Mouse (Mus musculus) embryonic facial prominence, embryonic 13.5 days (tissue): Measurements from ENCODE around the gene Ropn1. TPM values are rescaled to one million over a fixed set of nuclear protein-coding genes. Genes with fewer than 3 reads are reported as not detected.
"Not testable (repeated sequence)": the region's sequence is repeated elsewhere in the genome, so short reads cannot be mapped to it uniquely, and the experiment has no call there.

Experiments
- ATAC-seq: fragments of 200-750 bp; cut with Nextera tagmentation; 2 replicates; pipeline ENCODE4 v1.8.0; 2017; ENCODE audit warnings: low read depth; ENCODE audit not compliant: insufficient number of reproducible peaks, insufficient read depth, low FRiP score, low TSS enrichment
- H3K27ac ChIP-seq: fragments of 300-500 bp; sonication (generic); 2 replicates; pipeline ENCODE4 v1.5.1; 2015; ENCODE audit warnings: moderate library complexity, mild to moderate bottlenecking, inconsistent platforms
- H3K27me3 ChIP-seq: fragments of 300-500 bp; sonication (generic); 2 replicates; pipeline ENCODE4 v1.6.1; 2015; ENCODE audit warnings: mild to moderate bottlenecking, inconsistent platforms
- H3K36me3 ChIP-seq: fragments of 300-500 bp; sonication (generic); 2 replicates; pipeline ENCODE4 v1.6.1; 2015; ENCODE audit warnings: mild to moderate bottlenecking, inconsistent platforms
- H3K4me1 ChIP-seq: fragments of 300-500 bp; sonication (generic); 2 replicates; pipeline ENCODE4 v1.6.1; 2015; ENCODE audit warnings: inconsistent platforms
- H3K4me2 ChIP-seq: fragments of 300-500 bp; sonication (generic); 2 replicates; pipeline ENCODE4 v1.6.1; 2015; ENCODE audit warnings: moderate library complexity, mild to moderate bottlenecking, inconsistent platforms
- H3K4me3 ChIP-seq: fragments of 300-500 bp; sonication (generic); 2 replicates; pipeline ENCODE4 v1.5.1; 2015; ENCODE audit warnings: mild to moderate bottlenecking, inconsistent platforms
- H3K9ac ChIP-seq: fragments of 300-500 bp; sonication (generic); 2 replicates; pipeline ENCODE4 v1.6.1; 2015; ENCODE audit warnings: mild to moderate bottlenecking, inconsistent platforms
- H3K9me3 ChIP-seq: fragments of 300-500 bp; sonication (generic); 2 replicates; pipeline ENCODE4 v1.6.1; 2016; ENCODE audit warnings: inconsistent platforms
- WGBS: fragments of 180-500 bp; shearing (Covaris S2); methylation state at CpG from one replicate; pipeline ENCODE4 v1.1.7; 2015; ENCODE audit warnings: mixed read lengths; 5-methylcytosine and 5-hydroxymethylcytosine counted together
- polyA plus RNA-seq: library from polyadenylated mRNA; unstranded; fragments of >200 nt; fragmentation: Nextera tagmentation; extraction: Ambion mirVana; gene quantifications from 2 replicates; pipeline ENCODE4 v1.2.1, GENCODE M21; 2015

Ropn1 gene
- polyA plus RNA-seq, 1 experiment from 2014 or later = not detected

DNA sequence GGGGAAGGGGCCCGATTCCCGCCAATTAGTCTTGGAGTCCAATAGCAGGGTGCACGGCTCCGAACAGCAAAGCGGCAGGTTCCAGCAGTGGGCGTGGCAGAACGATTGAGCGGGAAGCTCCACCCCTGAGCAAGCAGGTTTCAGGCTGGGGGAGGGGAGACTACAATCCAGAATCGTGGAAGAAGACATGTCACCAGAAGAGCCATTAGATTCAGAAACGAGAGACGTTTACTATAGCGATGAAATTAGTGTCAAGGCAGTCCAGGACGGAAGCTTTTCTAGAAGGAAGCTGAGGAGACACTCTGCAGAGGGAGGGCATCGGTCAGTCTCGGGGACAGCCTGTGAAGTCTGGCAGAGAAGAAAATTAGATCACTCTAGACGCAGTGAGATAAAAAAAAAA lies 7.8 kb downstream of the Ropn1 start:
- H3K9me3 ChIP-seq, ATAC-seq, H3K27ac ChIP-seq, H3K27me3 ChIP-seq, H3K4me1 ChIP-seq, H3K36me3 ChIP-seq: not testable (repeated sequence)
- Histone ChIP-seq H3K9ac (peak overlapping the region; percentile 22; the same call in 1 of the 2 replicates), H3K4me3 (peak overlapping the region; percentile 35), H3K4me2 (peak overlapping the region; percentile 64)
- 3% methylated on average over 16 of the region's 16 CpGs for WGBS

DNA sequence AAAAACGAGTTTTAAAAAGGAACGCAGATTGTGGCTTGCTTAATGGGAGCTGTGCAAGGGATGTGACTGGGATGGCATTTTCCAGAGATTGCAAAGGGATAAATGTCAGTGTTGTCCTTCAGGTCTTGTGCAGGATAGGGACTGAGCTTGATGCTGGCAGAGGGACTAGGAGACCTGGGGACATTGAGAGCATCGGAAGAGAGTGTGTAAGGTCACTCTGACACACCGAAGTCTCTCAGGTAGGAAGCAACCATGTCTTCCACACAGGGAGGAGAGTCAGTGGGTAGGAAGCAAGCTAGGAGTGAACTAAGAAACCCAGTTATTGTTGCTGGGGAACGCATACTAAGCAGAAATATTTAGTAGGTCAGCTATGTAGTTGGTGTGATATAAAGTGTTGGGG lies 8.3 kb downstream of the Ropn1 start:
- H3K4me2 ChIP-seq = peak overlapping the region; percentile 64
- H3K27ac ChIP-seq = no peak overlapping the region
- H3K9ac ChIP-seq = 0 out of 2 replicates have a peak overlapping the region, but pooled peaks have one; percentile 22
- H3K9me3 ChIP-seq = no peaks in the 10 kb centered on the region
- peaks cover 6% of the 10 kb centered on the region; the same call in 1 of the 2 replicates for H3K4me1 ChIP-seq
- peaks cover 3% of the 10 kb centered on the region; the same call in 1 of the 2 replicates for H3K27me3 ChIP-seq
- peak overlapping the region; percentile 35 for H3K4me3 ChIP-seq
- H3K36me3 ChIP-seq = no peaks in the 10 kb centered on the region
- ATAC-seq = 0 out of 2 replicates have a peak, but pooled peaks have one; percentile 48
- 16% methylated on average over 5 of the region's 5 CpGs for WGBS

DNA sequence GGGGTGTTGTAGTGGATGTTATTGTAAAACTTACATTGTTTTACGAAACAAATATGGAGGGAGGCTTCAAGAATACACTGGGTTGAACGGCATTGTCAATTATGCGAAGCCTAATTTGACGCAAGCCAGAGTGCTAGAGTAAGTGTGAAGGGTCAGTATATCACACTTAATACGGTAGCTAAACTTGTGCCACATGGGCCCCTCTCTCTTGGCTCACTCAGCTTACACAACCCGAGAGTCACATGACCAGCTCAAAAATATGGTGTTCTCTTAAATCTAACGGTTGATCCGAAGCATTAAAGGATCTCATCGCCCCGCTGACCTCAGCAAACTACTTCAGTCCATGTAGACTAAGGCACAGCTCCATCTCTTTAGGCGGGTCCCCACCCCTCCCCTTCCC lies 8.7 kb downstream of the Ropn1 start:
- H3K9ac ChIP-seq = no peak overlapping the region
- H3K36me3 ChIP-seq = no peaks in the 10 kb centered on the region
- peak overlapping the region; percentile 35 for H3K4me3 ChIP-seq
- no peak overlapping the region for H3K27ac ChIP-seq
- WGBS = 36% methylated on average over 11 of the region's 11 CpGs
- H3K4me2 ChIP-seq = peak overlapping the region; percentile 64
- H3K27me3 ChIP-seq = peaks cover 3% of the 10 kb centered on the region; the same call in 1 of the 2 replicates
- ATAC-seq = no peak
- H3K4me1 ChIP-seq = peaks cover 6% of the 10 kb centered on the region; the same call in 1 of the 2 replicates
- no peaks in the 10 kb centered on the region for H3K9me3 ChIP-seq

GRCm38 (mm10) chr16:34664553-34664952 lies 14.8 kb downstream of the Ropn1 start:
- H3K9ac ChIP-seq = no peak overlapping the region
- no peak for ATAC-seq
- H3K27ac ChIP-seq = no peak overlapping the region
- 0 out of 2 replicates have a peak, but pooled peaks cover 8% of the 10 kb centered on the region for H3K4me1 ChIP-seq
- no peaks in the 10 kb centered on the region for H3K9me3 ChIP-seq
- no peak overlapping the region for H3K4me2 ChIP-seq
- 79% methylated on average over 3 of the region's 3 CpGs for WGBS
- no peaks in the 10 kb centered on the region for H3K36me3 ChIP-seq
- peaks cover 37% of the 10 kb centered on the region for H3K27me3 ChIP-seq
- no peak overlapping the region for H3K4me3 ChIP-seq

DNA sequence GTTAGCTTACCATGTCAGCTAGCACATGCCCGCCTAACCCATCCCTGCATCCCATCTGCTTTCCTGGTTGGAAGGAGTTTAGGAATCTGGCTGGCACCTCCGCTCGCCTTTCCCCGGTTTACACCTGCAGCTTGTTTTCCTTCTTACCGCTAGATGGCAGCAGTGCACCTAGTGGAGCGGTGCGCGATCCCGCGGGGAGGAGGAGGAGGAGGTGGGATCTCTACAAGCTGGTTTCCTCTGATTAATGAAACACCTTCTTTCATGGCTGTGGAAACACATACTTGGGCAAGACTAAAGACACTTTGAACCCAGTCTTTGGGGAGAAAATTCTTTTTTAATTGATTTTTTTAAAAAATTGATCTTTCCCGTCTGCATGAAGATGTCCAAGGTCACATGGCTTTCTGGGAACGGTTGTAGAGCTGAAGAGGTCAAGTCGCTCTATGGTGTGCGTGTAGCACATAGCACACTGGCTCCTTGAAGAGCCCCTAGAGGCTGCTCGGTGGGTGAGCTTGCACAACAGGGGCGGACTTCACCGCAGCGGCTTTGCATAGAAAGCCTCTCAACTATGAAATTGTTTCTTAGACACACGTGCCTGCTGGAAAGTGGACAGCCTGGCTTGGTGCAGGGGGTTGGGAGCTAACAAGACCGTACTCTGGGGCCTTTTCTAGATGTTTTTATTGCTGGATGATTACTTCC lies 17.5 kb downstream of the Ropn1 start:
- Histone ChIP-seq H3K9me3 (no peaks in the 10 kb centered on the region), H3K4me2 (peak overlapping the region; percentile 47), H3K36me3 (no peaks in the 10 kb centered on the region), H3K4me3 (peak overlapping the region; percentile 11), H3K4me1 (peaks cover 14% of the 10 kb centered on the region; the same call in 1 of the 2 replicates), H3K9ac (no peak overlapping the region; the same call in 1 of the 2 replicates), H3K27me3 (peaks cover 45% of the 10 kb centered on the region), H3K27ac (no peak overlapping the region)
- no peak for ATAC-seq
- WGBS = 9% methylated on average over 20 of the region's 20 CpGs

DNA sequence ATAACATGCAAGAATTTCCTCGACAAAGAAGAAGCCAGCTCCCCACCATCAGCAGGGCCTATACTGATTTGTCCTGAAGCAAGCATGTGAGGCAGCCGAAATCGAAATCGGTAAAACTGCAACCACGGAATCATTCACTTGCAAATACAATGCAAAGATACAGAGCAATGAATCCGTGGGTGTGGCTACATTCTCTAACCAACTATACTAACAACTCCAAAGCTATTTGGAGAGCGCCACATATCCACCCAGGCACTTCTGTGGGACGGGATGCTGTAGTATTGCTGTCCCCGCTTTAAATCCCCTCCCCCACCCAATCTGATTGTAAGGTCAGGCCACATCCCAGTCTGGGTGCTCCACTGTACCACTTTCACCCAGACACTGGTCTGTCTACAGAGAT lies 18.6 kb downstream of the Ropn1 start:
- Histone ChIP-seq H3K9ac (no peak overlapping the region), H3K9me3 (no peaks in the 10 kb centered on the region), H3K4me3 (no peak overlapping the region), H3K4me1 (peaks cover 14% of the 10 kb centered on the region; the same call in 1 of the 2 replicates), H3K27me3 (peaks cover 52% of the 10 kb centered on the region), H3K4me2 (no peak overlapping the region), H3K27ac (no peak overlapping the region), H3K36me3 (no peaks in the 10 kb centered on the region)
- no peak for ATAC-seq
- WGBS = 66% methylated on average over 9 of the region's 9 CpGs

DNA sequence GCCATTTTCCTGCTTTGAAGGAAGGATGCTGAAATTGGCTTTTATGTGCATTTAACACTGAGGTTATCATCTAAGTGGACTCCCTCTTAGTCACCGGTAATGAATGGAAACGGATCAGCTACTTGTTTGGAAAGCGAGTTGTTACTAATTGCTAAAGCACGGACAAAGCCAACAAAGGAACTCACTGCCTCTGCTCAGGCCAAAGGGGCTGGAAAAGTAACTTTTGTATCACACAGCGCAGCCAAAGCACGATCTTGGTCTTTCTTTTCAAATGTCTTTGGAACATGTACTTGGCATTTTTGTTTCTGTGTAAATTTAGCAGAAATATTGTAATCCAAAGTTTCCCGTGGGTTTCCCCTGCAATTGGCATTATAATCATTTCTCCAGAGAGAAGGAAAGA lies 22.2 kb downstream of the Ropn1 start:
- H3K4me2 ChIP-seq = no peak overlapping the region
- no peak for ATAC-seq
- peaks cover 36% of the 10 kb centered on the region for H3K27me3 ChIP-seq
- H3K4me3 ChIP-seq = no peak overlapping the region
- H3K36me3 ChIP-seq = no peaks in the 10 kb centered on the region
- H3K9me3 ChIP-seq = no peaks in the 10 kb centered on the region
- WGBS = 61% methylated on average over 7 of the region's 7 CpGs
- no peak overlapping the region for H3K27ac ChIP-seq
- H3K9ac ChIP-seq = no peak overlapping the region
- H3K4me1 ChIP-seq = peaks cover 16% of the 10 kb centered on the region; the same call in 1 of the 2 replicates

- ATAC-seq = no peak
- no peaks in the 10 kb centered on the region for H3K9me3 ChIP-seq
- H3K27me3 ChIP-seq = peaks cover 31% of the 10 kb centered on the region
- 68% methylated on average over 3 of the region's 3 CpGs for WGBS
- no peaks in the 10 kb centered on the region for H3K36me3 ChIP-seq
- no peak overlapping the region for H3K27ac ChIP-seq
- no peak overlapping the region for H3K4me3 ChIP-seq
- H3K9ac ChIP-seq = no peak overlapping the region
- H3K4me1 ChIP-seq = peaks cover 9% of the 10 kb centered on the region; the same call in 1 of the 2 replicates
- H3K4me2 ChIP-seq = no peak overlapping the region
Measured at GRCm38 (mm10) chr16:34672822-34673221, 23.1 kb downstream of the Ropn1 start.

DNA sequence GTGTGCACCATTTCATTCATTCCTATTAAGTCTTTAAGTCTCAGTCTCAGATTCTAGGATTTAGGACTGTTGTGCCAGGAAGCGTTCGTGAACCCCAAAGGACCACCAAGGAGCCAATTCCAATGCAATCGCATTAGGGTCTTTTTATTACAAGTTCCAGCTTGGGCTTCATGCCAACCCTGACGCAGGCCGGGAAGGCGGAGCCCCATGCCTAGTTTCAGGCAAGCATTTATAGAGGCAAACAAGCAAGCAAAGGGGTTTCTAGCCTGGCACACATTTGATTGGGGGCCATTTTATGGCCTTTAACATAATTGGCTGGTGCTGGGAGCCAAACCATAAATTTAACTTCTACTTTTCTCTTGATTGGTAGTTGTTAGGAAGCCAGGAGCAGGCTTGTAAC lies 24.6 kb downstream of the Ropn1 start:
- 79% methylated on average over 6 of the region's 6 CpGs for WGBS
- no peak overlapping the region for H3K4me3 ChIP-seq
- no peak for ATAC-seq
- H3K9me3 ChIP-seq = no peaks in the 10 kb centered on the region
- H3K36me3 ChIP-seq = no peaks in the 10 kb centered on the region
- no peak overlapping the region for H3K27ac ChIP-seq
- peaks cover 18% of the 10 kb centered on the region for H3K27me3 ChIP-seq
- peaks cover 9% of the 10 kb centered on the region; the same call in 1 of the 2 replicates for H3K4me1 ChIP-seq
- no peak overlapping the region for H3K9ac ChIP-seq
- H3K4me2 ChIP-seq = no peak overlapping the region

DNA sequence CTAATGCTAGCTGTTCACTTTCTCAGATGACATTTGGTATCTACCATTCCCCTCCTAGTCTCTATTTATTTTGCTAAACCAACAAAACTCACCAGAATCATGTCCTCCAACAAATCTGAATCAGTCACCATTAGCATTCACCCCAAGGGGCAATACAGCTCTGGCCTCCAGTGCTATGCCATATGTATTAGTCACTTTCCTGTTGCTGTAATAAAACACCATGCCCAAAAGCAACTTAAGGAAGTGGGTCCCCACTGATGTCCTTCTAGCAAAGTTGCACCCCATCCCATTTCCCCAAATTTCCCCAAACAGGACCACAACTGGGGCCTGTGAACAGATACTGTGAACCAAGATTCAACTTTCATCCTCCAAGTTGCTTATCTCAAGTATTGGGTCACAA lies 32.1 kb downstream of the Ropn1 start:
- Histone ChIP-seq H3K4me1 (no peaks in the 10 kb centered on the region), H3K27ac (no peak overlapping the region), H3K4me2 (no peak overlapping the region), H3K4me3 (no peak overlapping the region), H3K9ac (no peak overlapping the region), H3K27me3 (no peaks in the 10 kb centered on the region), H3K36me3 (no peaks in the 10 kb centered on the region), H3K9me3 (no peaks in the 10 kb centered on the region)
- no peak for ATAC-seq

- Histone ChIP-seq H3K27ac (peak overlapping the region; percentile 89; the same call in 1 of the 2 replicates), H3K9ac (no peak overlapping the region), H3K4me1 (peaks cover 5% of the 10 kb centered on the region), H3K36me3 (no peaks in the 10 kb centered on the region), H3K4me2 (peak overlapping the region; percentile 83; the same call in 1 of the 2 replicates), H3K27me3 (no peaks in the 10 kb centered on the region), H3K4me3 (peak overlapping the region; percentile 69), H3K9me3 (no peaks in the 10 kb centered on the region)
- WGBS = 79% methylated on average over 3 of the region's 3 CpGs
- no peak for ATAC-seq
Measured at GRCm38 (mm10) chr16:34689879-34690278, 40.2 kb downstream of the Ropn1 start.
